Mouse (Mus musculus): ENCODE measurements around the gene Smyd2.

DNA sequence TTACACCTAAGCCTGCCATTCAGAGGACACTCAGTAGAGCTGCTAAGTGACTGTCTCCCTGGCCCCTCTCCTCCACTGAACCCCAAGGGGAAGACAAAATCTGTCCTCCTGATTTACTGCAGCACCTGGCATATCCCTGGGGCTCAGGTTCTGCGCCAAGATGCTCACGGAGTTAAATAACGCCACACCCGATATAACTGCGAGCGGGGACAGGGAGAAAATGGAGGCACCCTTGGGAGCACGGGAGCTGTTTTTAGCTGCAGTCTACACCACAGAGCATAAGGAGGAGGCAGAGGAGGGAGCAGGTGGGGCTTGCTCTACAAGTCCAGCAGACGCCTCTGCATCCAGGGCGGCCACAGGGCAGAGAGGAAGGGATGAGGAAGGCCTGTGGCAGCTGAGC lies 19.8 kb downstream of the Smyd2 start:
- no peak for TF ChIP-seq POLR2A (IDR thresholded peaks at IDR 0.05; ENCODE audit: insufficient read length, low read depth)
- TF ChIP-seq E2F4 (IDR thresholded peaks at IDR 0.05; ENCODE audit: insufficient read depth): no peak
- no peak for TF ChIP-seq TCF12 (IDR thresholded peaks at IDR 0.05; ENCODE audit: insufficient read depth, poor library complexity, severe bottlenecking)
- TF ChIP-seq MYOG (IDR thresholded peaks at IDR 0.05; ENCODE audit: control insufficient read depth in 1 of 3, insufficient read depth in 1 of 3, insufficient read length in 2 of 3, low read depth in 2 of 3): no peak
- no peak for TF ChIP-seq USF1 (IDR thresholded peaks at IDR 0.05; ENCODE audit: low read depth)

Data from myocyte (in vitro differentiated cells).